Mouse (Mus musculus) urinary bladder, postnatal 25 days (tissue): ENCODE results near the gene Nfs1.
"Not testable (repeated sequence)": the region's sequence is repeated elsewhere in the genome, so short reads cannot be mapped to it uniquely, and the experiment has no call there.

Experiments used
- DNase-seq: peaks from one replicate; pipeline ENCODE4 v3.0.0; 2022; ENCODE audit warnings: low spot score

The Nfs1 gene

GRCm38 (mm10) chr2:156143367-156143766, 619 bp downstream of the Nfs1 start:
- no peak for DNase-seq

- no peak for DNase-seq
Measured at GRCm38 (mm10) chr2:156142820-156143219, 1.2 kb downstream of the Nfs1 start.

GRCm38 (mm10) chr2:156135695-156136094, 8.3 kb downstream of the Nfs1 start:
- DNase-seq, result no peak

- no peak for DNase-seq
Measured at GRCm38 (mm10) chr2:156134161-156134560, 9.8 kb downstream of the Nfs1 start.

GRCm38 (mm10) chr2:156126992-156127391, 17.0 kb downstream of the Nfs1 start, which contains the start of gene Gm28036:
Gene Gm28036 (minus strand): TSS chr2:156127092.
- no peak for DNase-seq

- no peak for DNase-seq
Measured at GRCm38 (mm10) chr2:156123731-156124130, 20.3 kb downstream of the Nfs1 start.

GRCm38 (mm10) chr2:156119566-156119965, 24.4 kb downstream of the Nfs1 start:
- DNase-seq, result no peak

- not testable (repeated sequence) for DNase-seq
Measured at GRCm38 (mm10) chr2:156112080-156112423, 31.9 kb downstream of the Nfs1 start.

- DNase-seq, result peak; percentile 93
Measured at GRCm38 (mm10) chr2:156111358-156112079, 32.5 kb downstream of the Nfs1 start, which contains the start of the genes Cpne1 and Rbm12. Gene Cpne1 (minus strand): TSS chr2:156111965. Gene Rbm12 (minus strand): TSS chr2:156111978.

GRCm38 (mm10) chr2:156110627-156111357, 33.2 kb downstream of the Nfs1 start:
- no peak for DNase-seq

GRCm38 (mm10) chr2:156091926-156092325, 52.1 kb downstream of the Nfs1 start:
- no peak for DNase-seq

- no peak for DNase-seq
Measured at GRCm38 (mm10) chr2:156089799-156090198, 54.2 kb downstream of the Nfs1 start.

GRCm38 (mm10) chr2:156087391-156088110, 56.4 kb downstream of the Nfs1 start:
- no peak for DNase-seq

- DNase-seq, result no peak
Measured at GRCm38 (mm10) chr2:156084541-156084940, 59.4 kb downstream of the Nfs1 start.

GRCm38 (mm10) chr2:156080391-156080790, 63.6 kb downstream of the Nfs1 start:
- no peak for DNase-seq

GRCm38 (mm10) chr2:156079674-156080073, 64.3 kb downstream of the Nfs1 start:
- no peak for DNase-seq

- no peak for DNase-seq
Measured at GRCm38 (mm10) chr2:156079183-156079560, 64.8 kb downstream of the Nfs1 start.

GRCm38 (mm10) chr2:156078421-156079182, 65.4 kb downstream of the Nfs1 start:
- no peak for DNase-seq

GRCm38 (mm10) chr2:156077461-156077860, 66.5 kb downstream of the Nfs1 start:
- DNase-seq, result no peak

GRCm38 (mm10) chr2:156073725-156074124, 70.3 kb downstream of the Nfs1 start:
- no peak for DNase-seq
